Mouse (Mus musculus) retina, embryonic 14.5 days (tissue): ENCODE data around the gene Tmc3.

Source experiments
- DNase-seq: peaks from one replicate; pipeline ENCODE4 v3.0.0-alpha.2; 2015; ENCODE audit warnings: low spot score

The Tmc3 gene

DNA sequence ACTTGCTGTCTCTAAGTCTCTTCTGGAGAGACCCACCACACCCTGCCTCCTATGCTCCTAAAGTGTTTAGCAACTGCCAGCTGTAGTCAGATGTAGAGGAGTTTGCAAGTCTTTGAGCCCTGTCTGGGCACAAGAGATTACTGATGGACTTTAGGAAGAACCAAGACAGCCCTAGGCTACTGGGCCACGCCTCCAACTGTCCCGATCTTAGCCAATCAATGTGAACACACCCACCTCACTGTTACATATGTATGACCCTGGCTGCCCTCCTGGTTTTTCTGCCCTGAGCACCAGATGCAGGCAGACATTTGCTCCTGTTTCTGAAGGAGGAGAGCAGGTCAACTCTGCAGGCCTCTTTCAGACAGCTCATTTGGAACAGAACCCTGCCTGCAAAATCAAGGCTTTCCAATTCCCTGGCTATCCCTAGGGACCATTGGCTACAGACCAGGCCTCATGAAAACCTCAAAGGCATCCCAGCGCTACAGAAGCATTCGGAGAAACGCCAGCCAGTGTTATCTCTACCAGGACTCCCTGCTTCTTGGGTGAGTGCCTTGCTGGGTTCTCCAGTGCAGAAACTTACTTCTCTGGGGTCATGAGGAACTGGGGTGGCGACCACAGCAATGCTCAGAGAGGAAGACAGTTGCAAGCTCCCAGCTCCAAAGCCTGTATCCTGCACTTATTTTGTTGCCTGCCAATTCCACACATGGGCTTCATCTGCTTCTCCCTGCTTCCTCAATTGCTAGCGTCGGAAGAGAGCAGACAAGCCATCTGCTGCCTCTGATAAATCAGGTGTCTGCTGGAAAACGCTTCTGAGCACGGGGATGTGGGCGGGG lies at the start of gene Tmc3:
TSS of gene Tmc3 (plus strand) at position 289 of the 833 bp plus-strand sequence.
- DNase-seq: no peak

DNA sequence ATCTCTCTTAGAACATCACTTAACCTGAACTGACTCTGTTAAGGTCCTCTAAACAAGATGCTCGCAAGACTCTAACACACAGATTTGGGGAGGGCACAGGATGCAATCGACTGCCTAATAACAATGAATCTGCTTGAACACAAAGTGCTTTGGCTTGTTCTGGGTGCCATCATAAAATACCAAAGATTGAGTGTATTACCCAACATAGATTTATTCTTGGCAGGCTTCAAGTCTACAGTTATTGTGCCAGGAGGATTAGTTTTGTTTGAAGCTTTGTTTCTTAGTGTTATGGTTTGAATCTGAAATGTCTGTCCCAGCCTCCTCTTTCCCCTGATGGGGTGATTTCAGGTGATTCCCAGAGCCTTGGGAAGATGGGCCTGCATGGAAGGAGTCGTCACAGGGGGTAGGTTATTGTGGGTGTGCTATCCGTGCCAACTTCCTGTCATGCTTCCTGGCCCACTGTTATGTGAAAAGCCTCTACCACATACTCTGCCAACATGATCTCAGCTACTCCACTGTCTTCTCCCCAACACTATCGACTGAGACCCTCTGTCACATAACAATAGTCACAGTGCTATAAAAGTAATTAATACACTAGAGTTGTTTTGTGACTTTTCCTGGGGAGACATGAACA lies 43.1 kb upstream of the Tmc3 start:
- DNase-seq: no peak

DNA sequence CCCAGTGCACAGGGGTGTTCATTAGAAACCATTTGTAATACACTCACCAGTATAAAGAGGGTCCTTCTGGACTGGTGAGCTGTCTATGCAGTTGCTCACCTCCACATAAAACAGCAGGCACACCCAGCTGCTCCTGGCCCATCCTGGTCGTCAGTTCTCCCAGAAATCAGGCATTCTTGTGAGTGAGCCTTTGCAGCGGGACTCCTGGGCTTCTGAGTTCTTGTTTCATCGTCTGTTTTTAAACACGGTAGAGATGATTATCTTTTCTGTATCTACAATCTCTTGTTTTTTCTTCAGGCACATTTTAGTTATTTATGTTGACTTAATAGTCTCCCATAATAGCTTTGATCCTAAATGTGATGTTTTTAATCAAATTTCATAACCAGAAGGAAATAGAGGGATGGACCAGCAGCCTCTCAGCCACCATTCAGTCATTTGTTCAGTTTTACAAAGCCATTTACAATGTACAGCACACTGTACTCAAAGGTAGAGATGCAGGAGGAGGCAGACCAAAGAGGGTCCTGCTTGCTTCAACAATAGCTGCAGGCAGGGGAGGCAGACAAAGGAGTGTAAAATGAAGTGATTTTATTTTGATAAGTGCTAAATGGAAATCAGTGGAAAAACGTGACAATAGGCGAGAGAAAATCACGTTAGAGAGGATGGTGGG lies 35.9 kb upstream of the Tmc3 start:
- DNase-seq: no peak

DNA sequence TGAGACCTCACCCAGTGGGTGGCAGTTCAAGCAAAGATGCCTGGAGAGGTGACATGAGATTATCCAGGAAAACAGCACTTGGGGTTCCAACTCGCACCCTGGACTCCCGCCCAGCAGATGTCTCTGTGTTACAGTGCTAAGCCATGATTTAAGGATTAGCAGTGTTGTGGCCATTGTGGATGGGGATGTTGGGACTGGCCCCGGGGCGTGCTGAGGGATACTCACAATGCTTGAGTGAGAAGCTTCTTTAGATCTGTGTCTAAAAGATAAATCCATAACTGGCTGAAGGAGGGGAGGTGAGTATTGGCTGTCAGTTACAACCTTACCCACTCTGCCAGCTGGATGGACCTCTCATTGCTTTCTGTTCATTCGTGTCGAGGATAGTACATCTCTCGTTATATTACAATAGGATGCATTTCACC lies 35.4 kb upstream of the Tmc3 start:
- no peak for DNase-seq

DNA sequence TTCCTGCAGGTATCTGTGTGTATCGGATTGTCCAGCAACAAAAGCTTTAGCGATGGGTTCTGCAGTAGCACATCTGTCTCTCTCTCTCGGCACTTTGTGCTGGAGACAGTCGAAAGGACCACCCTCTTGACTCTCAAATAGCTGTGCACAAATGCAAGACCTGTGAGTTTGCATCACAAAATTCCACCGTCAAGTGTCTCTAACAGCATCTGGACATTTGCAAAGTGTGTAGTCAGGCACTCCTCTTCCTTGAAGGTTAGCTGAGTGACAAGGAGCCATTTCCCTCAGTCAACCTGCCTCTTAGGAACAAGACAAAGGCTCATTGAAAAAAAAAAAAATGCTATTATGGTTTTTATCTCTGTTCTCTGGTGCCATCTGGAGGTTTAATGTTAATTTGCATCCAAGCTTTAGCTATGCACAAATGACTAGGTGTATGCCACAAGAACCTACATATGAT lies 34.7 kb upstream of the Tmc3 start:
- peak; percentile 93 for DNase-seq

DNA sequence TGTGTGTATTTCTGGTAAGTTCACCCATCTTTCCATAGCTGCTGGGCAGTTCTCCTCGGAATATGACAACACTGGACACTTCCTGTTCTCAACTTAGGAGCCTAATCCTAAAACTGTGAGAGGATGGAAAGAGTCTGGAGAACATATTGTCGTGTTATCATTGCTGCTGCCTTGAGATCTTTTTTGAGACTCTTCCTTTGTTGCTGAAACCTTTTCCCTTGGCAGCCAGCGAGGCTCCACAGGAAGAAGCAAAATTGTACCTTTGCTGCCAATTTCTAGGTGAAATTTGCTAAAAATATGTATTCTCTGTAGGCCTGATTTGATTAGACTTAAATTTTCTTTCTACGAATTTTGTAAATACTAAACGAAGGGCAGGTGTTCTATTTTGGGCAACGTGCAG lies 30.2 kb upstream of the Tmc3 start:
- no peak for DNase-seq

DNA sequence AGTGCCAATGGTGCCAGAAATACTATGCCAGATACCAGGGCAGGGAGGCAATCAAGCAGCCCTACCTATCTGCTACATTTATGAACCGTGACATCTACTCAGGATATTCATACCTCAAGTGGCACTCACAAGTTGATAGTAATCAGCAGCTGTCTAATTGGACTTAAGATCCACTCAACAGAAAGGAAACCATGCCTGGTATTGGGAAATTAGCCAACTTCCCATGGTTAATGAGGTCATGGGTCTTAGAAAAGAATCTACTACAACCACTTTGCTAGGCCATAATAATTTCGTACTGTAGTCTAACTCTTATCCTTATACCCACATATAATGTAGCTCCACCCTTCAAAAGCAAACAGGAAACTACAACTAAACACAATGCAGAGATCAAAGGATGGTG lies 28.2 kb upstream of the Tmc3 start:
- no peak for DNase-seq

DNA sequence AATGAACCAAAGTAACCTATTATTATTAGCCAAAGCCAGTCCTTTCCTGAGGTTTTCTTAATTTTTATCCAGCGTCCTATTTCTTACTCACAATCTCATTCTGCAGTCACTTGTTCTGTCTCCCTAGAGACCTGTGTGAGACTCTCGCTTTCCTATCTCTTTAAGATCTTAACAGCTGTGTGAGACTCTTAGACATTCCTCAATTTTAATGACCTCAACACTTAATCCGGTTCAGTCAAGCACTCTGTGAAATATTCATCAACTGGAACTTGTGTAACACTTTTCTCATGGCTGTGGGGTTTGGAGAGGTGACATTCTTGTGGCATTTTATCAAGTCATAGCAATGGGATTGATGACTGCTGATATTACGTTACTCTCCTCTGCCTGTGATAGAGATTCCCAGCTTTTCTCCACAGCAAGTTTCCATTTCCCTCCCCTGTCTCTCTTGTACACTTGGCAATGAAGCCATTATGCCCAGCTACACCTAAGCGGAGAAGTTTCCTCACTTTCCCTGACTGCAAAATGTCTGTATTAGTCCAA lies 25.9 kb upstream of the Tmc3 start:
- DNase-seq: no peak

DNA sequence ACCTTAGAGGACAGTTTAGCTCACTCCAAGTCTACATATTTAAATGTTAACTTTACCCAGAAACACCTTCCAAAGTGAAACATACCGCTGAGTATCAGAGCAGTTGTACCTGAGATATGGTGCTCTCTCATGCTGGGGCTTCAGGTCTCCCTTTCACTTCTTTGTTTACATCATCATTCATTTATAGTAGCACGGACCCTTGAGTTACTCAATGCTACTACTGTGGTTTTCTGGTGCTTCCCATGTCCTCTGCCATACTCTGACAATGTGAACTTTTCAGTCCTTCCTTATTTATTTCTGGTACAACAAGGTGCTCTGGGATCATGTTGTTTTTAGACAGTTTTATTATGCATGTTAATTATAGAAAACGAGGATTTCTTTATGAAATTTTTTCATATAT lies 25.2 kb upstream of the Tmc3 start:
- DNase-seq: no peak

DNA sequence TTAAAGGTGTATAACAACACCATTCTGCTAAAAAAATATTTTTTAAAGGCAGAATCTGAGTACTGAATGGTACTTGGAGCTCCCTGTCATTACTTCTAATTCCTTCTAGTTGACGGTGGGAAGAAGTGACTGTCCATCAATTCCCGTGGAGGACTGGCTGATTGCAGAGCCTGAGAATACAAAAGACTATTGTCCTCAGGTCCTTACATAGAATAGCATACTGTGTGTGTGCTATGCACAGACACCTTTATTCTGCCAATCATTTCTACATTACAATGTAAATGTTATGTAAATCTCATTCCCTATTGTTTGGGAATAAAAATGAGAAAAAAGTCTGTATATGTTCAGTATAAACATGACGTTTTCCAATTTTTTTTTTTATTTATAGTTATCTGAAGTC lies 22.9 kb upstream of the Tmc3 start:
- no peak for DNase-seq

DNA sequence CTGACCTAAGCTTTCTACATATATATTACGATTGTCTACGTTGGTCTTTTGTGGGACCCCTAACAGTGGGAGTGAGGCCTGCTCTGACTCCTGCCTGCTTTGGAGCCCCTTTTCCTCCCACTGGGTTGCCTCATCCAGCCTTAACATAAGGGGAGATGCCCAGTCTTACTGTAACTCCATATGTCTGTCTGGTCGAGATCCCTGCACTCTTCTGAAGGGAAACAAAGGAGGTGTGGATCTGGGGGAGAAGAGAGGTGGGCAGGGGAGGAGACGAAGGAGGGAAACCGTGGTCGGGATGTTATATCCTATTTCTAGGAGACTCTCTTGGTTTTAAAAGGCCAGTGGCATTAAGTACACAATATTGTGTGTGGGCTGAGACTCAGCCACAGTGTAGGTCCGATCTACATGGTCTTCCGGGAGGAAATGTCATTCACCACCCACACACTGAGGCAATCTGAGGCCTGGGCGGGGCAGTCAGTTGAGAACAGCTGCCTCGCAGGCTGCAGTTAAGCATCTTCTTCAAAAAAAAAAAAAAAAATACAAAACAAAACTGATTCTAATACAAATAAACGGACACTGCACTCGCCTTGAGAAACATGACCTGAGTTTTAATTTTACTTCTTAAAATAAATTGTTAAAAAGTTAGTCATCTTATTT lies 20.0 kb upstream of the Tmc3 start:
- DNase-seq: no peak

DNA sequence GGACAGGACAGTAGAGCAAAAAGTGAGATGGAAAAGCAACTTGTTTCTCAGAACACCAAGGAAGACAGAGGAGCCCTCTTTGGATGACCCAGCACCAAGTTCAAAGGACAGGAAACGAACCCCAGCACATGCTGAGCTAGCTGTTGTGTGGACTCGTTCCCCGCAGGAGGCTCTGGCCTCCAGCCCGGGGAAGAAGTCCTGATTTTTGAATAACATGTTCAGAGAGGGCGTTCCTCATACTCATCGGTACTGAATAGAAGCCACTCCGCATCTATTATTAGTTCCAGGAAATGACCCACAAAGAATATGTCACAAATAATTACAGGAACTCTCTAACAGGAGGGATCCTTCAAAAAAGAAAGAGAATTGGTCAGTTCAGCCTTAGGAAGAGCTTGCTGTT lies 18.8 kb upstream of the Tmc3 start:
- DNase-seq: peak; percentile 49

DNA sequence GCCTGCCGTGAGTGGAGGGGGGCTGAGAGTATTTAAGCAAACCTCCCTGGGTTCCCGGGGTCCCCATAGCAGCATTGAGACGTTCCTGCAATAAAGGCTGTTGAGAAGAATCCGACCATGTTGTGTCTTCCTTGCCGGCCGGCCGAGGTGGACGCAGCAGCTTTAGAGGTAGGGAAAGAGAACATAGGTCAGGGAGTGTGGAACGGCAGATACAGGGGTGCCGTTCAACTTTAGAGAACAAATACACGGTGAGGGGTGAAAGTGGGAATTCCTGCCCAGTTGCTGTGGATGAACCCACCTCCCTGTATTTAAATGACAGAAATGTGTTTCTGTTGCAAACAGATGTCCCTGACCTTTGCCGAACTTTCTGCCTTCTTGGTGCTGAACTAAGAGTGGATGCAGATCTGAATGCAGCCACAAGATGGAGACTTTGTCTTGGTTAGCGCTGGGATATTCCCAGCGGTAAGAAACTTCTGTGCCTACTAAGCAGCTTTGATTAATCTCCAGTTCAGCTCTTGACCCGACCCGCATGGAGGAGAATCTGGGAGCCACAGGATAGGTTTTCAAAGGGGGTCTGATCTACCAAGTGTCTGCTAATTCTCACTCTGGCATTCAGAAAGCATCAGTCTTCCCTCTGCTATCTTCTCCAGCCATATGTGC lies 16.8 kb upstream of the Tmc3 start:
- DNase-seq: peak; percentile 79

DNA sequence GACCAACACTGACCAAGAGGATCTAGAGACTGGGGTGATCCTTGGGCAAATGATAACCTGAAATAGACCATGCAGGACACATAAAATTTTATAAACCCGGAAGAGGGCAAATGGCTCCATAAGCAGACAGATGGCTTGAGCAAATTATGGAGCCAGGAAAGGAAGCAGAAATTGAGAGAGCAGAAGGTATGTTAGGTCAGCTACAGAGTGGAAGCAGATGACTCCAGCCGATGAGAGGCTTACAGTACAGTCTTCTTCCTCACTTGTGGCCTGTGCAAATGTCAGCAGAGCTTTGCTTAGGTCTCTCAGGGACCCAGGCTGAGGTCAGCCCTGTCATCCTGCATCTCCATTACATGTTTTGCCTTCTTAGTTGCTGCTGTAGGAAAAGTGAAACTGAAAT lies 15.9 kb upstream of the Tmc3 start:
- DNase-seq: no peak

DNA sequence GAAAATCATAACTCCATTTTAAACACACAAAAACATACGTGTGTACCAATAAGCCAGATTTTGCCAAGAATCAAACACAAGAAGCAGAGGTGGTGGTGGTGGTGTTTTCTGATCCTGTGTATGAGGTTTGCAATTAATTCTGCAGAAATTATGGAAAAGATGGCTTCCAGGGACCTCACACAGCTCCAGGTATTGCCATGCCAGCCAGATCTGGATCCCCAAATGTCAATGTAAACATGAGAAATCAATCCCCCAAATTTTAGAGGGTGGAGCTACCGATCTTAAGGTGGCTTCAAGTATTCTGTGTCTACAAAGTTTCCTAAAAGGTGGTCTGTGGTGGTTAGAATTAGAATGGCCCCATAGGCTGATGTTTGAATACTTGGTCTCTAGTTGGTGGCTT lies 15.3 kb upstream of the Tmc3 start:
- DNase-seq: no peak

DNA sequence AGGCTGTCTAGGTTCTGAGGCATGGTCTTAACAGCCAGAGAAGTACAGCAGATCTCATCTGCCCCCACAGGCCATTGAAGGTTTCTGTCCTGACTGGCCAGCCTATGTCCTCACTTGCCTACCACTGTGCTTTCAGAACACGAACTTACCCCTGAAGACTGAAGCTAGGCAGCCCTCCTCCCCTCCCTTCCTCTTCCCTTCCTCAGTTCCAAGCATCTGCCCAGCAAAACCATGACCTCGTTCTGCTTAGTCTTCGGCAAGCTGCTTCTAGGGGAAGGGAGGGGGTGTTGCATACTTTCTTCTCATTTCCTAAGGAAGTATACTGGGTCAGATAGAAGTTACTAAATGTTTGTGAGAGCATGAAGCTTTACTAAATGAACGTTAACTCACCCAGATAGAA lies 13.7 kb upstream of the Tmc3 start:
- no peak for DNase-seq

DNA sequence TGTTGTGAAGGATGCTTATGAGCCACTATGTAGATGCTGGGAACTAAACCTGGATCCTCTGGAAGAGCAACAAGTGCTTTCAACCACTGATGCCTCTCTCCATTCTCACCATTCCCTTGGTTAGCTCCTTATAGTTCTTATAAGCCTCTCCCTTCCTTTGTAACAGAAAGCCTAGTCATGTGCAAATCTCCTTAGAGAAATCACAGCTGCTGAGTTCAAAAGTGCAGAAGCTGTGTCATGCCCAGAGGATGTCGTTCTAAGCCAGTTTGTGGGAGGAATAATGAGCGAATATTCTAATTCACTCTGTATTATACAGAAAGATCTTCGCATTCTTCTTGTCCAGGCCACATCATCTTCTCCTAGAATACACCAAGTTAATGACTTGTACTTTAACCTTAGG lies 12.8 kb upstream of the Tmc3 start:
- DNase-seq: no peak

DNA sequence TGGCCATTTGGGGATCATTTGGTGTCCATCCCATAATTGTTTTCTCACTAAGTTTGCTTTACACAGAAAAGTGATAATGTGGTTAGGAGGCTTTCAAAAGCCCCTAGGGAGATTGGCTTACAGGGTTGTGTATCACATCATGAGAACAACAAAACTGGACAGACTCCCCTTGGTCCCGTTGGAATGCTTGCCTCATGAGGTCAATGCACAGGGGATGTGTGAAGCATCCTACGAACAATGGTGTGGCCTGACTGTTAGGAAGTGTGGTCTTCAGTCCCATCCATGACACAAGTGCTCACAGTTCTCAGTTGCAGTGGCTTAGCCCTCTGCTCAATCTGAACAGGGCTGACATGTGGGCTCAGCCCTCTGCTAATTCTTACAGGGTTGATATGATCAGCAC lies 12.3 kb upstream of the Tmc3 start:
- DNase-seq: no peak

DNA sequence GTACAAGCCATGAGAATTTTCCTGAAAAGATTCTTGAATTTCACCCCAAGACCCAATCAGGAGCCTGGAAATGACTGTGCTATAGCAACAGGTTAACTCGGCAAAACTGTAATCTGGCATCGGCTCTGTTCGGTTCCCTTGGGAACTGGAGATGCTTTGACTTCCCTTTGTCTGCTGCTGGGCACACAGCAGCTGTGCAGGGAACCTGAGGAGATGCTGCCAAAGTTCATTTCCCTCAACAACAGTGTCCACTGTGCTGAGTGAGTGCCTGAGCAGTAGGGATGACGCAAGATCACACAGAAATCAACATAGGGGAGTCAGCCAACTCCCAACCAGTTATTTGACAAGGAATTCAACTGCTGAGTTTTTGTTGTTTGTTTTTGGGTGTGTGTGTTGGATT lies 3.8 kb upstream of the Tmc3 start:
- DNase-seq: peak; percentile 69

DNA sequence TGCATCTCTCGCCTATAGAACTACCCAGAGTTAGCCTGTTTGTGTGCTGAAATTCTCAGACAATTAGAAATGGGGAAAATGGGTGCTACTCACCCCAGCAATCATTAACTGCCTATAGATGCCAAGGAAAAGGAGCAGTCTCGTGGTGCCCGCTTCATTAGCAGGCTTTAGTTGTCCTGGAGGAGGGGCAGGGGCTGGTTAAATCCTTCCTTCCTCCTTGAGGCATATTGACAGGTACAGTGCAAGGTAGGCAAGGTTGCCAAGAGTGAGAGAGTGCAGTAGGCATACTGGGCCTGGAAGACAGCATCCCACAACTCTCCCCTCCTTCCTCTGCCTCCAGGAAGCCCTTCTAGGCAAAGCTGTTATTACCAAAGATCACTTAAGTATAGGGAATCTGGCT lies 9.3 kb downstream of the Tmc3 start:
- DNase-seq: no peak

DNA sequence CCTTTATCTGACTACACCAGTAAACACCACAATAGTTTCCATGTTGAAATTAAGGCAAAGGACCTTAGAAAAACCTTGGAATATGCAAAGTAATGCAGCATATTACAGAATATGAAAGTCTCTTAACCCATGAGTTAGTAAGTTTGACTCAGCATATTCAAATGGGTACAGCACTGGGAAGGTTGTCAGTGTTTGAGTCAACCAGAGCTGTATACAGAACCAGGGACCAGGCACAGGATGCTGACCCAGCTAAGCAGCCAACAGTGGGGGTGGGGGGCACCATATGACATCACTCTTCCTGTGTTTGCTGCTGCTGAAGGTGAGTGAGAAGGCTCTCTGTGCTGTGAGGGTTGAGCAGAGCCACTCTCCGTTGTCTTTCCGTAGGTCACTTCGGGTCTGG lies 12.3 kb downstream of the Tmc3 start:
- no peak for DNase-seq
